Comparison of ENCODE assay signal across 22 mouse cellular contexts in the genomic region with DNA sequence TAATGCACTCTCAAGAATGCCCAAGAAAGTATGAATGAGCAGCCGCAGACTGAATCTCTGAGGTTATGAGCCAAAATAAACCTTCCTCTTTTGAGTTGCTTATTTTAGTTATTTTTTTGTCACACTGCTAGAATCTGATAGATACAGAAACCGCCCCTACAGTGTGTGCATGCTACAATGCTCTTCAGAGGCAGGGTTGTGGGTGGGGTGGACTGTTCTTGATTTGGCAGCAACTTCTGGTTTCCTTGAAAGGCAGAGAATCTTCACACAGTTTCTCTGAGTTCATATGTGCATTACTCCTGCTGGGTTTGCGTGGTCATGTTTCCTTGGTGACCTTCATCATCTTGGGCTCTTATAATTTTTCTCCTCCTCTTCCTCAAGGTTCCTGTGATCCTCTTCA. TPM values are rescaled to one million over a fixed set of nuclear protein-coding genes. Genes with fewer than 3 reads are reported as not detected.
DNase-seq lines count a peak whose midpoint lies in the region; ATAC-seq and TF ChIP-seq lines count a peak whose summit lies in the region.
"Had no signal": no experiment of that assay in that cellular context is flagged by ENCODE, and none has a peak within 500 bp of the region (broad histone marks: within the 10 kb centered on the region; RNA-seq: fewer than 3 reads in every experiment).

No protein-coding gene starts in this region.

- H3K4me2 ChIP-seq in CH12.LX (ENCODE audit: insufficient read depth, low read depth, poor library complexity, severe bottlenecking), result no peak overlapping the region
- no peak overlapping the region for H3K4me2 ChIP-seq in embryonic facial prominence, embryonic 14.5 days (ENCODE audit: low read depth, low read length)
- H3K4me2 ChIP-seq: neural tube, embryonic 12.5 days had no signal

- peaks cover 4% of the 10 kb centered on the region for H3K9me3 ChIP-seq in CH12.LX (replicated peaks; ENCODE audit: low read length)
- no peaks in the 10 kb centered on the region for H3K9me3 ChIP-seq in embryonic facial prominence, embryonic 14.5 days (ENCODE audit: control insufficient read depth, low read length)
- H3K9me3 ChIP-seq: neural tube, embryonic 12.5 days had no signal

- ATAC-seq in embryonic facial prominence, embryonic 14.5 days (ENCODE audit: low read depth), result no peak
- ATAC-seq in neutrophil, adult 5-6 weeks (ENCODE audit: extremely low read depth, insufficient number of reproducible peaks, low FRiP score, poor library complexity, severe bottlenecking), result peak; percentile 75
- no peak for ATAC-seq in inflammation-experienced regulatory T-cells, adult 6 months
- ATAC-seq: activated CD4-positive, CD25-positive, alpha-beta regulatory T cell, adult 4 months; hindbrain, postnatal 0 days; midbrain, embryonic 16.5 days had no signal

- no peak for TF ChIP-seq RAD21 in CH12.LX (IDR thresholded peaks at IDR 0.05; ENCODE audit: low read depth, low read length)

- 75% methylated on average over 3 of the region's 3 CpGs for WGBS in embryonic facial prominence, embryonic 14.5 days
- WGBS in heart, adult 2 months, result 55% methylated on average over 3 of the region's 3 CpGs

- peaks cover 0 to 14% of the 10 kb centered on the region in 2 experiments; a peak in 2 of 4 replicates for H3K4me1 ChIP-seq in CH12.LX (ENCODE audit: control insufficient read depth in 1 of 2, insufficient read depth in 2 of 2)
- H3K4me1 ChIP-seq in embryonic facial prominence, embryonic 14.5 days (ENCODE audit: control insufficient read depth, insufficient read depth, low read length), result no peaks in the 10 kb centered on the region
- no peaks in the 10 kb centered on the region for H3K4me1 ChIP-seq in heart, adult 2 months (ENCODE audit: control insufficient read depth, insufficient read depth, low read length)
- H3K4me1 ChIP-seq: neural tube, embryonic 12.5 days had no signal

- TF ChIP-seq EP300 in CH12.LX (IDR thresholded peaks at IDR 0.05; ENCODE audit: low read length), result no peak
- TF ChIP-seq EP300 in heart, adult 2 months (IDR thresholded peaks at IDR 0.05; ENCODE audit: insufficient read depth, low read depth, low read length), result no peak

- H3K27ac ChIP-seq in CH12.LX (ENCODE audit: insufficient read depth, low read depth), result no peak overlapping the region
- peak overlapping the region; percentile 78; the same call in 1 of the 2 replicates for H3K27ac ChIP-seq in embryonic facial prominence, embryonic 14.5 days (replicated peaks; ENCODE audit: low read depth, low read length)
- H3K27ac ChIP-seq in heart, adult 2 months, result no peak overlapping the region
- H3K27ac ChIP-seq: hindbrain, postnatal 0 days; neural tube, embryonic 12.5 days had no signal

- H3K79me2 ChIP-seq in CH12.LX (replicated peaks; ENCODE audit: control insufficient read depth, extremely low read depth, insufficient read depth, poor library complexity, severe bottlenecking), result no peaks in the 10 kb centered on the region
- H3K79me2 ChIP-seq in heart, adult 2 months (replicated peaks; ENCODE audit: control insufficient read depth, insufficient read depth, low read length), result no peaks in the 10 kb centered on the region

- no peak for TF ChIP-seq CTCF in CH12.LX (conservative IDR thresholded peaks at IDR 0.05 in 1 of 2, IDR thresholded peaks at IDR 0.05 in 1 of 2; ENCODE audit: low read depth in 2 of 2, low read length in 2 of 2)
- no peak for TF ChIP-seq CTCF in heart, adult 2 months (IDR thresholded peaks at IDR 0.05)

- no peaks in the 10 kb centered on the region for H3K36me3 ChIP-seq in CH12.LX (replicated peaks in 1 of 2; ENCODE audit: control insufficient read depth in 1 of 2, insufficient read depth in 1 of 2, low read length in 1 of 2)
- no peaks in the 10 kb centered on the region for H3K36me3 ChIP-seq in embryonic facial prominence, embryonic 14.5 days (ENCODE audit: control insufficient read depth, insufficient read depth, low read length)
- no peaks in the 10 kb centered on the region for H3K36me3 ChIP-seq in heart, adult 2 months (ENCODE audit: control insufficient read depth, insufficient read depth, low read length)
- H3K36me3 ChIP-seq: neural tube, embryonic 12.5 days had no signal

- dilution Hi-C loops in CH12.LX (cut with MboI; ENCODE audit: extremely low pct_ligation_motif_present, extremely low pct_unique_long_range_greater_than_20kb, low sequenced_read_pairs), result no loop called here

- H3K27me3 ChIP-seq in CH12.LX (replicated peaks), result no peaks in the 10 kb centered on the region
- H3K27me3 ChIP-seq in embryonic facial prominence, embryonic 14.5 days (replicated peaks; ENCODE audit: control insufficient read depth, insufficient read depth, low read length), result no peaks in the 10 kb centered on the region
- no peaks in the 10 kb centered on the region for H3K27me3 ChIP-seq in heart, adult 2 months (ENCODE audit: control insufficient read depth, insufficient read depth, low read length)
- H3K27me3 ChIP-seq: neural tube, embryonic 12.5 days had no signal

- peak; percentile 28 to 55 for DNase-seq in left cerebral cortex, adult 18-20 months (ENCODE audit: low spot score in 2 of 2)
- no peak for DNase-seq in left cerebral cortex, postnatal 10 days (ENCODE audit: extremely low spot score in 1 of 2, low spot score in 2 of 2)
- peak; percentile 14 for DNase-seq in CH12.LX (ENCODE audit: extremely low read depth)
- no peak for DNase-seq in embryonic facial prominence, embryonic 14.5 days (ENCODE audit: low spot score)
- DNase-seq in heart, adult 2 months, result no peak
- DNase-seq in T-cell, adult 2 months (ENCODE audit: low spot score), result no peak
- DNase-seq: adrenal gland, postnatal 36 days; cerebellum, postnatal 25 days; heart, postnatal 10 days; kidney, adult 9 months; layer of hippocampus, postnatal 36 days; liver; lung, adult 18-20 months; lung, postnatal 4 days had no signal

- no peak overlapping the region for H3K9ac ChIP-seq in CH12.LX (ENCODE audit: insufficient read depth, low read depth)
- H3K9ac ChIP-seq in embryonic facial prominence, embryonic 14.5 days (ENCODE audit: low read depth, low read length), result no peak overlapping the region
- no peak overlapping the region for H3K9ac ChIP-seq in heart, adult 2 months (ENCODE audit: low read depth, low read length)
- H3K9ac ChIP-seq: neural tube, embryonic 12.5 days had no signal

- no peak for TF ChIP-seq POLR2A in CH12.LX (IDR thresholded peaks at IDR 0.05; ENCODE audit: low read depth, low read length)
- no peak for TF ChIP-seq POLR2A in heart, adult 2 months (IDR thresholded peaks at IDR 0.05; ENCODE audit: insufficient read depth, low read depth, low read length)

- intact Hi-C loops in left cerebral cortex, postnatal 10 days (cut with DNase I), result no loop called here
- intact Hi-C loops in heart, adult 2 months (cut with DNase I), result no loop called here

- in situ Hi-C loops in CH12.LX (cut with MboI; ENCODE audit: low pct_ligation_motif_present, low pct_unique_long_range_greater_than_20kb, low sequenced_read_pairs), result no loop called here

- no peak overlapping the region for H3K4me3 ChIP-seq in CH12.LX (replicated peaks in 1 of 3; ENCODE audit: low read depth in 2 of 3, low read length in 2 of 3, poor library complexity in 1 of 3)
- no peak overlapping the region for H3K4me3 ChIP-seq in embryonic facial prominence, embryonic 14.5 days (ENCODE audit: low read depth, low read length)
- no peak overlapping the region for H3K4me3 ChIP-seq in heart, adult 2 months
- H3K4me3 ChIP-seq: neural tube, embryonic 12.5 days had no signal

TF ChIP-seq in CH12.LX, 34 proteins besides CTCF, POLR2A, EP300 and RAD21:
- TF ChIP-seq MEF2A (IDR thresholded peaks at IDR 0.05; ENCODE audit: borderline replicate concordance, low read depth, low read length) (no peak), ELF1 (IDR thresholded peaks at IDR 0.05; ENCODE audit: low read depth, low read length) (no peak), ETS1 (conservative IDR thresholded peaks at IDR 0.05; ENCODE audit: low read depth, low read length) (no peak), PAX5 (IDR thresholded peaks at IDR 0.05; ENCODE audit: low read length) (no peak), RCOR1 (conservative IDR thresholded peaks at IDR 0.05; ENCODE audit: low read depth, low read length) (no peak), BHLHE40 (IDR thresholded peaks at IDR 0.05; ENCODE audit: low read depth, low read length) (no peak)

RNA-seq across cellular contexts. Expression of gene Serpinb1b, which starts 10.2 kb away (rescaled TPM):
- total RNA-seq in left cerebral cortex, adult 18-20 months (2021), result 1 to 10 TPM; 1.2 to 1.9 TPM
- total RNA-seq in left cerebral cortex, postnatal 10 days (2021), result 1 to 10 TPM in 1 of 2 experiments, under 1 TPM in 1; 0.79 to 1.1 TPM
- total RNA-seq in CH12.LX (2012; rRNA removed), result 0.08 TPM in 2 replicates
- 0.62 and 0.98 TPM in 2 replicates for total RNA-seq in CH12.LX (2014; rRNA removed)
- polyA plus RNA-seq in CH12.LX (2012; ENCODE audit: insufficient read length, low read depth), result 0.56 and 0.64 TPM in 2 replicates
- 1.0 and 1.5 TPM in 2 replicates for polyA plus RNA-seq in embryonic facial prominence, embryonic 14.5 days (2014; fragmentation: Nextera tagmentation; extraction: Ambion mirVana)
- total RNA-seq in neutrophil, adult 5-6 weeks (2017), result not detected in 2 replicates
- polyA plus RNA-seq in inflammation-experienced regulatory T-cells, adult 6 months (2017; shearing (Covaris generic)), result 1 to 10 TPM in 1 of 3 experiments, not detected in 2; 2.6 TPM
- not detected for total RNA-seq in heart, adult 2 months (2021)
- polyA plus RNA-seq in heart, adult 2 months (2012; rRNA removed), result not detected in 2 replicates
- total RNA-seq: gastrocnemius, adult 18-20 months; heart, adult 8-10 months; heart, postnatal 10 days had no signal
- polyA plus RNA-seq: activated CD4-positive, CD25-positive, alpha-beta regulatory T cell, adult 4 months; neural tube, embryonic 12.5 days had no signal

RNA-seq across cellular contexts. Expression of gene Serpinb9b, which starts 40.9 kb away (rescaled TPM):
- total RNA-seq in left cerebral cortex, adult 18-20 months (2021), result not detected
- not detected for total RNA-seq in left cerebral cortex, postnatal 10 days (2021)
- total RNA-seq in CH12.LX (2012; rRNA removed) (not detected in 2 replicates), CH12.LX (2014; rRNA removed) (0.24 TPM in 1 of 2 replicates, not detected in the other)
- not detected in 2 replicates for polyA plus RNA-seq in CH12.LX (2012; ENCODE audit: insufficient read length, low read depth)
- 0.14 and 0.17 TPM in 2 replicates for polyA plus RNA-seq in embryonic facial prominence, embryonic 14.5 days (2014; fragmentation: Nextera tagmentation; extraction: Ambion mirVana)
- 0.23 and 0.25 TPM in 2 replicates for total RNA-seq in neutrophil, adult 5-6 weeks (2017)
- under 1 TPM in 1 of 3 experiments, not detected in 2; 0.77 TPM for polyA plus RNA-seq in inflammation-experienced regulatory T-cells, adult 6 months (2017; shearing (Covaris generic))
- under 1 TPM in 1 of 2 experiments, not detected in 1; 0.18 TPM for total RNA-seq in heart, adult 2 months (2021)
- 0.20 and 0.47 TPM in 2 replicates for polyA plus RNA-seq in heart, adult 2 months (2012; rRNA removed)
- total RNA-seq: gastrocnemius, adult 18-20 months; hindbrain, postnatal 0 days; layer of hippocampus, postnatal 36 days had no signal

Comparison
In these comparisons a context has a peak if more than half of its experiments do, and no peak if none do; other contexts are left out.
1. DNase-seq: peak in left cerebral cortex, adult 18-20 months (2 of 2) and CH12.LX (single experiment); none in left cerebral cortex, postnatal 10 days (0 of 2), embryonic facial prominence, embryonic 14.5 days (single experiment), heart, adult 2 months (0 of 2) and T-cell, adult 2 months (single experiment).